ENCODE assay signal across 8 mouse cellular contexts in the genomic region with DNA sequence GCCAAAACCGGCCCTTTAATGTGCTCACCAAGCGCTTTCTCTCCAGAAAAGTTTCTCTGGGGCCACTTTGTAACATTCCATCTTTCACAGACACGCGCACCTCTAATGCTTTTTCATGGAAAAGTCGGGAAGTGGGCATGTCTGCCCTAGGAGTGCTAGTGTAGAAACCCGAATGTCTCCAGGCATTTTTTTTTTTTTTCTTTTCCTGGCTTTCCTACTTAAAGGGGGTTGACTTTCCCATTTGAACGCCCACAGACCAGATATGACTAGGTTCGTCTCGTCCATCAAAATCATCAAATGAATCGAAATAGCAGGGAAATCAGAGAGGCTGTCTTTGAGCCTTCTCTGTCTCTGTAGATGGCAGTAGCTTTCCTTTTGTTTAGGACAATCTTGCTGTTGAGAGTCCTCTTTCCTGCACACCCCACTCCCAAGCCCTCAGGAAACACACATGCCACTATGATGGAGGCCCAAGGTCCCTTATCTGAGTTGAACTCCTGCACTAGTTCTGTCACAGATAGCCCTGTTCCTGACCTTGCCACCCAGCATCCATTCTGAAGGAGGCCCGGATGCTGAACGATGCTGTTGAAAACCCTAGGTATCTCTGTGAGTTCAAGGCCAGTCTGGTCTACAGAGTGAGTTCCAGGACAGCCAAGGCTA. TPM values are rescaled to one million over a fixed set of nuclear protein-coding genes. Genes with fewer than 3 reads are reported as not detected.
DNase-seq lines count a peak whose midpoint lies in the region; ATAC-seq lines count a peak whose summit lies in the region.

No protein-coding gene starts in this region.

- no peak for ATAC-seq in forebrain, embryonic 11.5 days (replicated peaks; ENCODE audit: low FRiP score)
- ATAC-seq in intestine, embryonic 15.5 days: no peak
- peak; percentile 53 for ATAC-seq in megakaryocyte-erythroid progenitor cell, adult 5-6 weeks (replicated peaks; ENCODE audit: low FRiP score, low TSS enrichment, poor library complexity, severe bottlenecking)

- peaks cover 4% of the 10 kb centered on the region; the same call in 1 of the 2 replicates for H3K36me3 ChIP-seq in forebrain, embryonic 11.5 days (ENCODE audit: control insufficient read depth, insufficient read depth, low read length)
- H3K36me3 ChIP-seq in intestine, embryonic 15.5 days: 0 out of 2 replicates have a peak, but pooled peaks cover under 1% of the 10 kb centered on the region

- H3K9ac ChIP-seq in forebrain, embryonic 11.5 days (ENCODE audit: low read length): peak overlapping the region; percentile 75
- H3K9ac ChIP-seq in intestine, embryonic 15.5 days: peak overlapping the region; percentile 36

- peak overlapping the region; percentile 83 for H3K4me2 ChIP-seq in forebrain, embryonic 11.5 days (ENCODE audit: low read depth, low read length, severe bottlenecking)
- peak overlapping the region; percentile 57 for H3K4me2 ChIP-seq in intestine, embryonic 15.5 days (replicated peaks)

- no peaks in the 10 kb centered on the region for H3K9me3 ChIP-seq in forebrain, embryonic 11.5 days (ENCODE audit: control insufficient read depth, low read length)
- no peaks in the 10 kb centered on the region for H3K9me3 ChIP-seq in intestine, embryonic 15.5 days

- H3K27ac ChIP-seq in forebrain, embryonic 11.5 days (ENCODE audit: low read depth, low read length): peak overlapping the region; percentile 97
- H3K27ac ChIP-seq in intestine, embryonic 15.5 days: peak overlapping the region; percentile 99

- DNase-seq in heart, adult 11 months: peak; percentile 90
- no peak for DNase-seq in heart, postnatal 25 days (ENCODE audit: low spot score)
- DNase-seq in R1 (ENCODE audit: low read depth, low spot score): peak; percentile 26
- no peak for DNase-seq in forebrain, embryonic 11.5 days (ENCODE audit: low spot score)
- DNase-seq in thymus, postnatal 0 days (ENCODE audit: low spot score): peak; percentile 7
- no peak for DNase-seq in urinary bladder, postnatal 36 days (ENCODE audit: low spot score in 2 of 2)

- peak overlapping the region; percentile 98 for H3K4me3 ChIP-seq in forebrain, embryonic 11.5 days (ENCODE audit: low read depth, low read length)
- H3K4me3 ChIP-seq in intestine, embryonic 15.5 days (replicated peaks): peak overlapping the region; percentile 90

- 22% methylated on average over 12 of the region's 12 CpGs for WGBS in forebrain, embryonic 11.5 days
- WGBS in intestine, embryonic 15.5 days: 11% methylated on average over 12 of the region's 12 CpGs

- H3K27me3 ChIP-seq in forebrain, embryonic 11.5 days (ENCODE audit: control insufficient read depth, insufficient read depth, low read length): no peaks in the 10 kb centered on the region
- no peaks in the 10 kb centered on the region for H3K27me3 ChIP-seq in intestine, embryonic 15.5 days (replicated peaks)

- intact Hi-C loops in heart, postnatal 25 days (cut with DNase I): loop anchor here (5.0 kb wide), 1 partner anchor 202 kb away; no protein-coding TSS in a partner anchor

- H3K4me1 ChIP-seq in forebrain, embryonic 11.5 days (replicated peaks; ENCODE audit: control insufficient read depth, insufficient read depth, low read length): peaks cover 4% of the 10 kb centered on the region; the same call in 1 of the 2 replicates
- H3K4me1 ChIP-seq in intestine, embryonic 15.5 days (replicated peaks): peaks cover 20% of the 10 kb centered on the region

RNA-seq across cellular contexts. Expression of a gene that starts 0.8 kb away (rescaled TPM):
- total RNA-seq in heart, postnatal 25 days (2021): 10 to 100 TPM; 58.8 to 62.3 TPM
- polyA plus RNA-seq in forebrain, embryonic 11.5 days (2014; fragmentation: Nextera tagmentation; extraction: Ambion mirVana): 212 and 241 TPM in 2 replicates
- 189 and 248 TPM in 2 replicates for polyA plus RNA-seq in intestine, embryonic 15.5 days (2015; fragmentation: Nextera tagmentation; extraction: Ambion mirVana)
- 346 and 399 TPM in 2 replicates for total RNA-seq in megakaryocyte-erythroid progenitor cell, adult 5-6 weeks (2014; fragmentation: Nextera tagmentation)
- total RNA-seq in megakaryocyte-erythroid progenitor cell, adult 5-6 weeks (2017): 181 and 189 TPM in 2 replicates
- 213 and 259 TPM in 2 replicates for polyA plus RNA-seq in thymus, postnatal 0 days (2015; fragmentation: Nextera tagmentation; extraction: Ambion mirVana)

RNA-seq across cellular contexts. Expression of a gene that starts 44.1 kb away (rescaled TPM):
- under 1 TPM in 1 of 2 experiments, not detected in 1; 0.31 TPM for total RNA-seq in heart, postnatal 25 days (2021)
- 0.20 and 0.43 TPM in 2 replicates for polyA plus RNA-seq in forebrain, embryonic 11.5 days (2014; fragmentation: Nextera tagmentation; extraction: Ambion mirVana)
- polyA plus RNA-seq in intestine, embryonic 15.5 days (2015; fragmentation: Nextera tagmentation; extraction: Ambion mirVana): 7.4 and 7.7 TPM in 2 replicates
- 0.81 TPM in 1 of 2 replicates, not detected in the other for total RNA-seq in megakaryocyte-erythroid progenitor cell, adult 5-6 weeks (2014; fragmentation: Nextera tagmentation)
- total RNA-seq in megakaryocyte-erythroid progenitor cell, adult 5-6 weeks (2017): not detected in 2 replicates
- polyA plus RNA-seq in thymus, postnatal 0 days (2015; fragmentation: Nextera tagmentation; extraction: Ambion mirVana): 0.27 and 0.61 TPM in 2 replicates

Comparison
In these comparisons a context has a peak if more than half of its experiments do, and no peak if none do; other contexts are left out.
1. DNase-seq: peak in heart, adult 11 months (single experiment), R1 (single experiment) and thymus, postnatal 0 days (single experiment); none in heart, postnatal 25 days (single experiment), forebrain, embryonic 11.5 days (single experiment) and urinary bladder, postnatal 36 days (0 of 2).